Mouse (Mus musculus): ENCODE measurements around the gene Robo2.

DNA sequence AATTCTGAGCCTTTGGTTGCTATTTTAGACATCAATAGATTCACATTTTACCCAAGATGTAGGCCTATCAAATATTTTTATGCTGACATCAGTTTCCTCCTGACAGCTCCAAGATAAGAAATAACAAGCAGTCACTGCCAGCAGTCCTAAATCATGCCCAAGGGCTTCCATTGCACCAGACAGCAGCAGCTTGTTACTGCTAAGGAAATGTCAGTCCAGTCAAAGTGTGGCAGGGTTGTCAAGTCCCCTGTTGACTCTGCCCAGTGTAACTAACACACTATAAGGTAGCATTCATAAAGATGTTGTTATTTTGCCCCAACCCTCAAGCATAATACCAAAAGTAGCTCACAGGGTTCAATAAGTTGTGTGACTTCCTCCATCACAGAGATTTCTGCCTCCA lies 243.8 kb downstream of the Robo2 start:
- TF ChIP-seq CTCF (IDR thresholded peaks at IDR 0.05 in 2 of 3, conservative IDR thresholded peaks at IDR 0.05 in 1 of 3; ENCODE audit: control insufficient read depth in 1 of 3, insufficient read depth in 1 of 3, low read depth in 2 of 3, low read length in 3 of 3, poor library complexity in 1 of 3, severe bottlenecking in 1 of 3) (no peak), POLR2AphosphoS2 (IDR thresholded peaks at IDR 0.05; ENCODE audit: low read length) (no peak), SMC3 (IDR thresholded peaks at IDR 0.05; ENCODE audit: low read depth, low read length) (no peak), NRF1 (IDR thresholded peaks at IDR 0.05; ENCODE audit: insufficient read depth, low read depth, low read length, poor library complexity, severe bottlenecking) (no peak), TAL1 (IDR thresholded peaks at IDR 0.05; ENCODE audit: low read length) (no peak), USF1 (IDR thresholded peaks at IDR 0.05; ENCODE audit: low read depth, low read length) (no peak), ZNF384 (IDR thresholded peaks at IDR 0.05; ENCODE audit: low read depth, low read length) (no peak), ZMIZ1 (IDR thresholded peaks at IDR 0.05; ENCODE audit: low read depth, low read length) (no peak), GATA1 (IDR thresholded peaks at IDR 0.05; ENCODE audit: low read depth, low read length) (no peak), CHD1 (IDR thresholded peaks at IDR 0.05; ENCODE audit: low read depth, low read length) (no peak), MAX (IDR thresholded peaks at IDR 0.05; ENCODE audit: low read length) (no peak), RCOR1 (IDR thresholded peaks at IDR 0.05; ENCODE audit: low read depth, low read length) (no peak)

Data from MEL (cell line).